Mouse (Mus musculus) heart, adult 11 months (tissue): ENCODE measurements at regions not wholly inside any gene's neighbourhood (a gene's known extent, or its start where the extent isn't known, plus 50 kb on each side); places are given as distances from the start of the nearest gene placed in this dataset.

Experiments used
- DNase-seq: peaks from one replicate; pipeline ENCODE4 v3.0.0; 2022

DNA sequence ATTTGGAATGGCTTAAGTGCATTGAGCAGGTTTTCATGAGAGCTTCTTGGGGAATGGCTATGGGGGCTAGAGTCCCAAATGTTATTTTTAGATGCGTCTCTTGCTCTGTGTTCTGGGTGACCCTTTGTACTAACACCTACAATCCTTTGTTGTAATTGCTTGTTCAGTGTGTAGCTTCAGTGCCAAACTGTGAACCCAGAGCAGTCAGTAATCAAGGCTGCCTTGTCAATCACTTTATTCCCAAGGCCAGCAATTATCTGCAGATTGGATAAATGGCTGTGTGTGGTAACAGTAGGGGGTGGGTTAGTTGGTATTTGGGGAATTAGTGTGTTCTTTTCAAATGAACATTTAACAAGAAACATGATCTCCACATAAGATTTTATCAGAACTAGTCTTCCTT is 390.4 kb downstream of the Poteg start:
- DNase-seq, result no peak

DNA sequence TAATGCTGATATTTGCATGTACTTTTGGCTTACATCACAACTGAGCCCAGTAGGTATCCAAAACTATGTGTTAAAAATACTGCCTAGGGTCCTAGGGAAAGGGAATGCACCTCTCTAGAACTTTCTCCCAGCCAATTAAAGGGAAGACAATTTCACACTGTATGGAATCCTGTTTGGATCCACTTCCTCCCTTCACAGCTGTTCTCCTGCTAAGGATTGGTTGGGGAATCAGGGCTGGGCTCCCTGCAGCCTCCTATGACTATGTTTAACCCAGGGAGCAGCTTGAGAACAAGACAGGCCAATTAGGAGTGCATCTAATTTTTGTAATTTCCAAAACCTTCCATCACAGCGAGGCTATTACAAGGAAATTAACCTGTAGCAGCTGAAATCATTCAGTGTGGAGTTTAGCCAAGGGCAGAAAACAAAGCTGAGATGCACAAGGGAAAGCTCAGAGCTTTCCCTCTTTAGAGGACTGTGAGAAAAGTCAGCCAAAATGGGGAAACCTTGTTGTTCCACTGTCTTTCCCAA is 419.1 kb downstream of the Poteg start:
- DNase-seq, result no peak

DNA sequence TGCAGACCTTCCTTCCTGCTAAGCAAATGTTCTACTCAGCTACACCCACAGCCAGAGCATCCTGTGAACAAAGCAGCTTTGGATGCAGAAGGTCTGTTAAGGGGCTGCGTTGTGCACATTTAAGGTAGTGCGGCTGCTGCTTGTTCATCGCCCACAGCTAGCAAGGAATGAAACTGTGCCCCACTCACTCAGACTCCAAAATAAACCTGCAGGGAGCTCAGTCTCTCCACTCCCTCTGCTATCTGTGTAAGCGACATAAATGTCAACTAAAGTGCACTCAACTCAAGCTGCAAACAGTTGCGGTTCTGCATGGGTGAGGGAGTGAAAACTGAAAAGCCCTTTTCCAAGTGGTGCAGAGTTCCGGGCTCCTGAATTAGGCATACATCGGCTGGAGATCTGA is 421.1 kb downstream of the Poteg start:
- no peak for DNase-seq

DNA sequence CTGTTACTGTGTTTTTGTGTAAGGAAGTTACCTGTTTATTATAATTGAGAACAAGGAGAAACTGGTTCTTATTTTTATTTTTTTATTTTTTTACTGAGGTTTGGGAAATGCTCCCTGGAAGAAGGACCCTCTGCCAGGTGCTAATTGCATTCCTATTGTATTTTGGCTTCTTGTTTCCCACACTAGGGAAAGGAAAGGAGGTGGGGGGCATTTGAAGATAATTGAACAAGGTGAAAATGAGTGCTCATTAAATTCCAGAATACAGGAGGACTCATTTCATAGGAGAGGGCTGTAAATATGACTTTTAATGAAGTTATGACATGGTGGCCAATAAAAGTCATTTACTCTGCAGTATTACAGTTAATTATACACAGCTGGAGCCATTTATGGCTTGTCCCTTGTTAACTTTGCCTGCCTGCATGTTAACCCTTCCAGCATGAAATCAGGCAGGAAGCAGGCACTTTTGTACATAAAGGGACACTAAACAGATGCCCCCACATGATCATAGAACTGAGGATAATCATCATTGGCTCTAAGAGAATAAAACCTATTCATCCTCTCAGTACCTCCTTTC is 430.3 kb downstream of the Poteg start:
- no peak for DNase-seq

DNA sequence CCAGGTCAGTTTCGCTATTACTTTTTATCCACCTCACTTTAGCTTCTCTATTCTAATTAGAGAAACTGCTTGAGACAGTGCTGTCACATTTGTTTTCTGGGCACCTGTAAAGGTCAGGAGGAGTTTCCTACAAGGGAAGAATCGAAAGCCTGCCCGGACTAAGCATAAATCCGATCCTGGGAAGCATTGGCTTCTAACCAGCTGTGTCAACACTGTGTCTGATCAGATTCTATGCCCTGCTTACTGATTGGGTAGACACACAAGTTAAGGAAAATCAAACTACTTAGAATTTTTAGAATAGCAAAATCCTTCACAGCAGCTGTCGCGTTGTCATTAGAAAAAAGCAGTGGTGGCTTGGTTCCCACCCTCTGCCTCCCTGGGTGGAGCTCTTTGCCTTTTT is 441.8 kb downstream of the Poteg start:
- DNase-seq, result no peak

DNA sequence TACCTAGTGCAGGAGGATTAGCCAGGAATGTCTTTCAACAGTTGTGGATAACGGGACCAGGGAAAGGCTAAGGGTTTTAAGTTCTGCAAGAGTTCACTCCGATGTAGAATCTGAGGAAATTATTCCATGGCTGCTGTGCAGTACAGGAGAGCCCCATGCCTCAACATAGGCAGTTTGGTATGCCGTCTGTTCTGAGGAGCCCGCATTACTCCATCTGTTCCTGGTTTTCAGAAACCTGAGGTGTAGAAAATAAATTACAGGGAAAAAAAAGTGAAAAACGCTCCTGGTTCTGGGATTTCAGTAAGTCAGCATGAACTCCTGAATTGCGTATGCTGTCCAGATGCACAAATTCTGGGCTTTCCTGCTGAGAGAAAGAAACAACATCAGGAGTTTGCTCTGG is 446.9 kb downstream of the Poteg start:
- no peak for DNase-seq

DNA sequence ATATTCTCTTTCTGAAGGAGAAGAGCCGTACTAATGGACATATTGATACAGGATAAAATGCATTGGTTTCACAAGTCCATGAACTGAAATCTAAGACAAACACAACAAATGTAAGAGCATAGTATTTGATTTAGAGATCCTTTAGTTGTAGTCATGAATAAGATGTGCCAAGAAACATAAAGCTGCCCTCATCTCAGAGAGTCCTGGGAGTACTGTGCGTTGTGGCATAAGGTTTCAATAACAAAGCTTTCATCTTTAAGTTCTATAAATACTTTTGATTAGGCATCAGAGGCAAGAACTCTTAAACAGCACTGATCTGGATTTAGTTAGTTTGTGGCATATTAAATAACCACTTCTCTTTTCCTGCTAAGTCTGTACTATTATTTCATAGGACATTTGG is 452.6 kb downstream of the Poteg start:
- DNase-seq, result no peak

DNA sequence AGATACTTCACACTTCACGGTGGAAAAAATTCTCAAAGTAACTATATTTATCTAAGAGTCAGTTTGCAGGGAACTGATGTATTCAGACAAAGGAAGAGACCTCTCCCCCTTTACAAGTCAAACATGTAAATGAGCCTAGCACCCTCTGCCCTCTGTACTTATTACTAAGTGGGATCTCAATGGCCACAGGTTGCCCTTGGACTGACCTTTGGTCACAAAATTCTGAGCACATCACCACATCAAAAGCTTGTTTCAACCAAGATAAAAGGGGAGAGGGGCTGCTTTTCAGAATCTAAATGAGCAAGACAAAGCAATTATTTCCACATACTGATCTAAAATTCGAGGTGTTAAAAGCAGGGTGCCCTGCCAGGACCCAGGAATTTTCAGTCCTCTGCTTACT is 456.3 kb downstream of the Poteg start:
- peak; percentile 23 for DNase-seq

DNA sequence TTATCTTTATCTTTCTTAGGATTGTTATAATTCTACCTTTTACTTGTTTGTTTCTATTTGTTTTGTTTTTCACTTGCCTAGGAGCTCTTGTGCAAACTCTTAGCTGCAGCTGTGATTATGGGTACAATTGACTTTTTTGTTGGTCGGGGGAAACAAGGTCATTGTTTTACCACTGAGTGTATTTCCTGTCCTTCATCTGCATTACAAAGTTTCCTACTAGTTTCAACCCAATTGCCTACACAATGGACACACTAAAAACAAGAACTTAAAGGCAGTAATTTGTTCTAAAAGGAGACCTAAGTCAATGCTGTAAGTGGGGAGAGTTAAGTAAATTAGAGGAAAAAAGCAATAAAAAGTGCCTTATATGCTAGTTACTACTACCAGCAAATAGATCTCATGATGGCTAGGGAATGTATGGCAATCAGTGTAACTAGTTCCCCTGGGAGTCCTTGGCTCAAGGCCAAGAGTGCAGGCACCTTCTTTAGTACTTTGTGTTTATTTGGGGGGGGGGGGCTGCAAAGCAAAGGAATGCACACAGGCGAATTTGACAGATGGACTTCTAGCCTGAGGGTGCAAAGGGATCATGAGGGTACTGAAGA is 462.0 kb downstream of the Poteg start:
- DNase-seq, result no peak

DNA sequence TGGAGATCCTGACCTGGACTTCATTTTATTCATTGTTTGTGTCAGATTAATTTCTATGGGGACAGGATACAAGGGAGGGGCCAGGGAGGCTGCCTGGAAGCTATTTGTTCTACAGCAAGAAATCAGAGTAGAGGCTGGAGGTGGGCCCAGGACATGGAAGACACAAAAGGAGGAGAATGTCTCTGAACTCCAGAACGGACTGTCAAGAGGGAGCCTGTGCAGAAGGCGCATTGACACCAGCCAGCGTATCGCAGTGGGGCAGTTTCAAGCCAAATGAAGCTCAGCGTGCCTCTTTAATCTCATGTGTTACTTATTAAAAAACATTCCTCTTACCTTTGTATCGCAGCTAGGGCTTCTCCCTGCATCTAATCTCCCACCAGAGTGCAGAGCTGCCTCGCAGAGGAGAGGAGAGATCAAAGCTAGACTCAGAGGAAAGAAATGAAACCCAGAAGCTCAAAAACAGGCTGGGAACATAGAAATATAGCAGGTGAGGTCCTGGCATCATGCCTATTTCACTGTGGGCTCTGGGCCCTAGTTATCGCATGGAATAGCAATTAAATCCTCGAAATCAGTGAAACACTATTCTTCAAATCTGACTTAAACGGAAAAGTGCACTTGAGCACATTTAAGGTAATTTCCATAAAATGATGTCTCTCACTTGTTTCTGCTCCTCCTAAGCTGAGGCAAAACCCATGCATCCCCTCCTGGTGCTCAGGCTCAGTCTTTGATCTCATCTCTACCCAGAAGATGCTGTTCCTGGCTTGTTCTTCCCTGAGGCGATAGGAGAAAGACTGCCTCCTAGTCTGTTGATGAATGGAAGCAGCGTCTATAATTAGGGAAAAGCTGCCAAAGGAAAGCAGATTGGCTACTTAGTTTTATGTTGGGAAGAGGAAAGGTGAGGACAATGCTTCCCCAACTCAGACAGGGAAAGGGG is 491.4 kb downstream of the Poteg start:
- no peak for DNase-seq

DNA sequence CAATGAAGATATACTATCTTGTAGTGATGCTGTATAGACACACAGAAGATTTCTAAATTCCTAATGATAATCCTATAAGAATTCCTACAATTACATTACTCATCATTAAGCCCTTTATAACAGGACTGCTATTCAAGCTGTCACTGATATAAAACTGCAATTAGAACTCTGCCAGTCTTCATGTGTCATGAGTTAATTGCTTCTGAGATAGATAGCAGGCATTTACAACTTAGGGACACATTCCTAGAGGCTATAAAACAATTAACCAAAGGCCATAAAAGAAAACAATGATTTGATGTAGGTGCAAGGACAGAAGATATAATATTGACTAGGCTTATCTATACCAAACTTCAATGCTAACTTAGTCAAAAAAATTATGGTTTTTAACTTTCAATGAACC is 507.5 kb downstream of the Poteg start:
- DNase-seq, result no peak

DNA sequence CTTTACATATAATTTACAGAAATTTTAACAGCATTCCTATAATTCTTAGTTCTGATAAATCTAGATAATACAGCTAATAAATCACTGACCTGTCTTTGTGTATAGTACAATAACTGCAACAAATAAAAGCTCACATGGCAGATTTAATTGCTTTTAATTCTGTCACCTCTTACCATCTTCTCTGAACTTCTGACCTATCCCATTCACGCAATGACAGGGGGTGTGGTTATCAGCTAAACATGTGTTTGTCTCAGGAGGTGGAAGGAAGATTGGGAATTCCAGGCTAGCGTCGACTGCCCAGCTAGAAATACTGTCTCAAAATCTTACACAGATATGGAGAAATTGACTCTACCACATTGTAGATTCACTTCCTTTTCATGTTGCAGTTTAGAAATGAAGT is 533.5 kb downstream of the Poteg start:
- DNase-seq, result no peak

DNA sequence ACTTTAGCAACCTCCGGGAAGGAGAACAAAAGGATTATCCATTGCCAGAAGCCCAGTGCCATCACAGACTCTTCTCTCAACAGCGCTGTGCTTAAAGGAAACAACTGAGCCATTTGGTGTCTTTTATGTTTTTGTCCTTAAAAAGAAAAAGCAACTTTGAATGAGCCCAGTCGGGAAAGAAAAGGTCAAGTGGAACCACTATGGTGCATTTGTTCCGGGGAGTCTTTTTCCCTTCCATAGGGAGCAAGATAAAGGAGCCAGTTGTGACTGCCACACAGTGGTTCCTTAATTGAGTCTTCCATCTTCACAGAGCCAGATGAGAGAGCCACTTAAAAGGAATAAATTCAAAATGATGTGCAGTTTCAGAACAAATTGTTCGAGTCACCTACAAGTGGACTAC is 534.3 kb downstream of the Poteg start:
- DNase-seq, result no peak

DNA sequence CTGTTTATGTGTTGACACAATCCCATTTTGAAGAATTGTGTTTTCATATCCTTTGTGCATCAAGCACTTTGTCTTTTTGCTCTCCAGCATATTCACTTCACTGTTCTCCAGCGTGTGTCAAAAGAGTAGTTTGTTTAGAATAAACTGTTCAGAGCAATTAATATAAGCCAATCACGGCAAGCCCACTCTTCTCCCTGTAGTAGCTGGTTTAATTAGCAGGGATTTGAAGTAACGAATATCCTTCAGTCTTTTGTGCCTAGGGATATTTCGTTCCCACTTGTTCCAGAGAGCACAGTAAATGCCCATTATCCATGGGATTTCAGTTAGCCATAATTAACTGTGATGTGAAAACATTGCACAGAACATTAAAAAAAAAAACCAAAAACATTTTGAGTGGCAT is 565.4 kb downstream of the Poteg start:
- no peak for DNase-seq
